Mouse (Mus musculus) hindbrain, postnatal 0 days (tissue): ENCODE measurements around the gene Ak4. TPM values are rescaled to one million over a fixed set of nuclear protein-coding genes. Genes with fewer than 3 reads are reported as not detected.

Experiments used
- ATAC-seq: fragments of 200-750 bp; cut with Nextera tagmentation; 2 replicates; pipeline ENCODE4 v1.8.0; 2017; ENCODE audit warnings: mild to moderate bottlenecking, moderate TSS enrichment, moderate library complexity
- DNase-seq: peaks from one replicate; pipeline ENCODE4 v3.0.0-alpha.2; 2015; ENCODE audit warnings: low spot score
- H3K27ac ChIP-seq: fragments of 300-500 bp; sonication (generic); 2 replicates; pipeline ENCODE4 v1.5.1; 2014; ENCODE audit warnings: mild to moderate bottlenecking
- H3K27me3 ChIP-seq: fragments of 300-500 bp; sonication (generic); 2 replicates; pipeline ENCODE4 v1.6.1; 2014; ENCODE audit warnings: low read length, mixed read lengths; ENCODE audit not compliant: insufficient read depth
- H3K36me3 ChIP-seq: fragments of 300-500 bp; sonication (generic); 2 replicates; pipeline ENCODE4 v1.6.1; 2014; ENCODE audit warnings: low read length, mixed read lengths; ENCODE audit not compliant: insufficient read depth
- H3K4me1 ChIP-seq: fragments of 300-500 bp; sonication (generic); 2 replicates; pipeline ENCODE4 v1.6.1; 2014; ENCODE audit warnings: antibody characterized with exemption, low read length, mixed read lengths; ENCODE audit not compliant: insufficient read depth
- H3K4me2 ChIP-seq: fragments of 300-500 bp; sonication (generic); 2 replicates; pipeline ENCODE4 v1.6.1; 2014; ENCODE audit warnings: low read depth, mild to moderate bottlenecking, low read length, moderate library complexity, mixed read lengths
- H3K4me3 ChIP-seq: fragments of 300-500 bp; sonication (generic); 2 replicates; pipeline ENCODE4 v1.5.1; 2014; ENCODE audit warnings: low read length
- H3K9ac ChIP-seq: fragments of 300-500 bp; sonication (generic); replicated peaks from 2 replicates; pipeline ENCODE4 v1.6.1; 2014; ENCODE audit warnings: mild to moderate bottlenecking, low read length, moderate library complexity, mixed read lengths
- H3K9me3 ChIP-seq: fragments of 300-500 bp; sonication (generic); 2 replicates; pipeline ENCODE4 v1.6.1; 2016; ENCODE audit warnings: low read length, mixed read lengths
- CTCF ChIP-seq: IDR thresholded peaks from 2 replicates; pipeline ENCODE4 v1.5.1; 2016; ENCODE audit warnings: antibody characterized with exemption, control low read depth, low read depth
- WGBS: fragments of 180-500 bp; shearing (Covaris S2); extraction: QIAGEN DNeasy Blood & Tissue Kit; methylation state at CpG from one replicate; pipeline ENCODE4 v1.1.7; 2014; 5-methylcytosine and 5-hydroxymethylcytosine counted together
- polyA plus RNA-seq: library from polyadenylated mRNA; unstranded; fragments of >200 nt; fragmentation: Nextera tagmentation; extraction: Ambion mirVana; gene quantifications from 2 replicates; pipeline ENCODE4 v1.2.1, GENCODE M21; 2015
- total RNA-seq: library from RNA; depleted of rRNA; stranded (reverse); fragments of >200 nt; gene quantifications from 2 replicates; pipeline ENCODE4 v1.2.3, GENCODE M21; 2014

Ak4 gene
- total and polyA plus RNA-seq, 2 experiments from 2014 or later, result 8.4 to 23.6 TPM

- 2% methylated on average over 10 of the region's 10 CpGs for WGBS
- peak overlapping the region; percentile 88 for H3K4me2 ChIP-seq
- DNase-seq, result peak; percentile 45
- no peaks in the 10 kb centered on the region for H3K27me3 ChIP-seq
- no peak for TF ChIP-seq CTCF
- no peaks in the 10 kb centered on the region for H3K36me3 ChIP-seq
- peak overlapping the region; percentile 54 for H3K4me3 ChIP-seq
- peak overlapping the region; percentile 57 for H3K9ac ChIP-seq
- H3K27ac ChIP-seq, result peak overlapping the region; percentile 64
- no peak for ATAC-seq
- no peaks in the 10 kb centered on the region for H3K4me1 ChIP-seq
- no peaks in the 10 kb centered on the region for H3K9me3 ChIP-seq
Observed at GRCm38 (mm10) chr4:101508431-101508830, 89.4 kb downstream of the Ak4 start.

DNA sequence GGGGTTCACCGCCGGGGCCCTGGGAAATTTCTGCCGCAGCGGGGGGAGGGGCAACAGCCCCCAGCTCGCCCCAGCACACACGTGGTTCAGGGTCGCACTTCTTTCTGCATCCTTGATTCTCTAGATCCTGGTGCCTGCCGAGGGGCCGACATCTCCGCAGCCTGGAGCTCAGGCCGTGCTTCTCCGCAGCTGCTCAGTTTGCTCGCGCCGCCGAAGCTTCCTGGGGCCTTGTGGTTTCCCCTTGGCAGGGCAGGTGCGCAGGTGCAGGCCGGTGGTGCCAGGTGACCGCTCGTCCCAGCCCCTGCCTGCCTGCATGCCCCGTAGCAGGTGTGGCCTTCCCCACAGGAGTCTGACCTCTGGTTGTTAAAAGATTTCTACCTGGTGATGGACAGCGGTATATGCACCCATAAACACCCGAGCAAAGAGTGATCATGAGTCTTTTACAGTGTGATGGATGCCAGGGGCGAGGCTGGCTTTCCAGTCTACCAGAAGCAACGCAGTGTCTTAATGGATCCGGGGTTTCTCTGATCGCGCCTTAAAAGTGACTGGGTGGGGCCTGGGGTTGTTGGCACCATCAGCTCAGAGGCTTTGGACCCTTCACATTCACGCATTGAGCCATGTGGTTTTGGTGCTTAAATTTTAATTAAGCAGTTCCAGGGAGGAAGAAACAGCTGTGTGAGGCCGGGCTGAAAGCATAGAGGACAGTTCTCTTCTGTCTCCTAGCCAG, 89.9 kb downstream of the Ak4 start:
- Histone ChIP-seq H3K4me1 (no peaks in the 10 kb centered on the region), H3K27me3 (no peaks in the 10 kb centered on the region), H3K36me3 (no peaks in the 10 kb centered on the region), H3K9me3 (no peaks in the 10 kb centered on the region), H3K4me2 (peak overlapping the region; percentile 88), H3K9ac (peak overlapping the region; percentile 57), H3K4me3 (peak overlapping the region; percentile 54), H3K27ac (peak overlapping the region; percentile 64)
- WGBS, result 1% methylated on average over 30 of the region's 30 CpGs
- DNase-seq (peak; percentile 54), ATAC-seq (peak; percentile 66)
- TF ChIP-seq CTCF, result no peak

DNA sequence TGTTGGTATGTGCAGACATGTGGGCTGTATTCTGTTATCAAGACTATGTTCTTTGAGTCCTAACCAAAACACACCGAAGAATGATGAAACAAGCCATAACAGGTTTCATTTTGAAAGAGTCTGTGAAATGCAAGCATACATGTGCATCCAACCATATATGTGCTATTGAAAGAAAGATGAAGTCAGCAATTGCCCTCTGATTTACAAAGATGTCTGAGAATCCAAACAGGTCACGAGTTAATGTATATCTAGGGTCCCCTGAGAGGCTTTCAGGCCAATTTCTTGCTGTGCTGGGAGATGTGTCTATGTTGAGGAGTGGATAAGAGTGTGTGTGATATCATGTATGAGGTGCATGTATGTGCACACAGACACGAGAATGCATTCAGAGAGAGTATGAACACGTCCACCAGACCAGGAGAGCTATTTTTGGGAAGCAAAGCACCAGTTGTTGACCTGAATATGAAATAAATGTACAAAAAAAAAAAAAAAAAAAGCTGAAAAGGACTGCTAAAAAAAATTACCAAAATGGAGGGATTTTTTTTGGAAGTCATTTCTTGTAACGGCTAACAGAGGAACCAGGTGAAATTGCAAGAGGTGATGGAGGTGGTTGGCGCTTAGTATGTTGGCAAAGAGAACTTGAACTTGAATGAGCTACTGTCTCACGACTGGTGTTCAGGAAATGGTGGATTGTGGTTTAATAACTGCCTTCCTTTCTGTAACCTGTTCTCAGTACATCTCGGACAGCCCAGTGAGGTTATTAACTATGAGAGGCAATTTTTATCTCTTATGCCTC, 91.2 kb downstream of the Ak4 start:
- no peaks in the 10 kb centered on the region for H3K36me3 ChIP-seq
- no peak for ATAC-seq
- no peak overlapping the region; the same call in 1 of the 2 replicates for H3K4me3 ChIP-seq
- H3K9ac ChIP-seq, result no peak overlapping the region
- no peaks in the 10 kb centered on the region for H3K9me3 ChIP-seq
- DNase-seq, result no peak
- no peak overlapping the region for H3K27ac ChIP-seq
- H3K4me1 ChIP-seq, result no peaks in the 10 kb centered on the region
- no peak for TF ChIP-seq CTCF
- 87% methylated on average over 8 of the region's 8 CpGs for WGBS
- H3K4me2 ChIP-seq, result peak overlapping the region; percentile 88
- no peaks in the 10 kb centered on the region for H3K27me3 ChIP-seq

DNA sequence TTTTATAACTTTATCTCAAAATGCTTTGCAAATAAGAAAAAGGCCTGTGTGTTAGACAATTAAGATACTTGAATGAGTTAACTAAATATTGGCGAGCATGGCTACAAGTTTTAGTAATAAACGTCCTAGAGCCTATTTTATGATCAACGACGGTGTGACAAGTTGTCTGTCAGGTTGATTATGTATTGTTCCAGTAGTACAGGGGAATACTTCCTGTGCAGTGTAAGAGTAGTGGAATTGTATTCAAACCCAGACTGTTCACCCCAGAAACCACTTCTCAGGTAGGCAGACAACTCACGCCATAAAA, 91.8 kb downstream of the Ak4 start:
- Histone ChIP-seq H3K9me3 (no peaks in the 10 kb centered on the region), H3K4me1 (no peaks in the 10 kb centered on the region)
- WGBS, result 76% methylated on average over 5 of the region's 5 CpGs

GRCm38 (mm10) chr4:101511768-101512521, 92.9 kb downstream of the Ak4 start:
- Histone ChIP-seq H3K4me3 (no peak overlapping the region), H3K27me3 (no peaks in the 10 kb centered on the region), H3K36me3 (no peaks in the 10 kb centered on the region), H3K4me1 (no peaks in the 10 kb centered on the region), H3K27ac (no peak overlapping the region), H3K4me2 (no peak overlapping the region), H3K9ac (no peak overlapping the region), H3K9me3 (no peaks in the 10 kb centered on the region)
- 85% methylated on average over 5 of the region's 5 CpGs for WGBS
- ATAC-seq, result no peak
- no peak for DNase-seq
- no peak for TF ChIP-seq CTCF

More for the DNA sequence above, 91.8 kb downstream of the Ak4 start:
- TF ChIP-seq CTCF, result no peak
- DNase-seq (no peak), ATAC-seq (no peak)
- Histone ChIP-seq H3K27ac (no peak overlapping the region), H3K9ac (no peak overlapping the region), H3K4me3 (no peak overlapping the region), H3K36me3 (no peaks in the 10 kb centered on the region), H3K4me2 (no peak overlapping the region), H3K27me3 (no peaks in the 10 kb centered on the region)

DNA sequence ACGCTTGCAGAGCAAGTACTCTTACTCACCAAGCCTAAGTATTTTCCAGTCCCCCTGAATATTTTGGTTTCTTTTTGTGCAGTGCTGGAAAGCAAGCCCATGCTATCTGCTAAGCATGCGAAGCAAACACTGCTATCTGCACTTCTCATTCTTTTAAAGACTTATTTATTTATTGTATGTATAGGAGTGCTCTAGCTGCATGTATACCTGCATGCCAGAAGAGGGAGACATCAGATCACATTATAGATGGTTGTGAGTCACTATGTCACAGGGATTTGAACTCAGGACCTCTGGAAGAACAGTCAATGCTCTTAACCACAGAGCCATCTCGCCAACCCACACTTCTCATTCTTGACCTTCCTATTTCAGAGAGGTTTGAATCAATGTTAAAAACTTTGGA, 94.2 kb downstream of the Ak4 start:
- no peaks in the 10 kb centered on the region for H3K27me3 ChIP-seq
- TF ChIP-seq CTCF, result peak; percentile 43
- H3K4me3 ChIP-seq, result no peak overlapping the region
- no peak overlapping the region for H3K4me2 ChIP-seq
- no peak overlapping the region for H3K27ac ChIP-seq
- no peaks in the 10 kb centered on the region for H3K9me3 ChIP-seq
- H3K4me1 ChIP-seq, result no peaks in the 10 kb centered on the region
- no peak for DNase-seq
- no peaks in the 10 kb centered on the region for H3K36me3 ChIP-seq
- WGBS, result 95% methylated on average over 3 of the region's 3 CpGs
- ATAC-seq, result no peak
- H3K9ac ChIP-seq, result no peak overlapping the region
